Mouse (Mus musculus) forebrain, embryonic 11.5 days (tissue): Measurements from ENCODE around the gene Atp6v1c2. TPM values are rescaled to one million over a fixed set of nuclear protein-coding genes. Genes with fewer than 3 reads are reported as not detected.

Experiments used
- ATAC-seq: fragments of 200-750 bp; cut with Nextera tagmentation; replicated peaks from 2 replicates; pipeline ENCODE4 v1.8.0; 2017; ENCODE audit warnings: moderate TSS enrichment; ENCODE audit not compliant: low FRiP score
- DNase-seq: peaks from one replicate; pipeline ENCODE4 v3.0.0-alpha.2; 2017; ENCODE audit warnings: low spot score
- H3K27ac ChIP-seq: fragments of 300-500 bp; sonication (generic); 2 replicates; pipeline ENCODE4 v1.5.1; 2014; ENCODE audit warnings: low read depth, low read length
- H3K27me3 ChIP-seq: fragments of 300-500 bp; sonication (generic); 2 replicates; pipeline ENCODE4 v1.6.1; 2014; ENCODE audit warnings: mild to moderate bottlenecking, low read length, mixed read lengths; ENCODE audit not compliant: control insufficient read depth, insufficient read depth
- H3K36me3 ChIP-seq: fragments of 300-500 bp; sonication (generic); 2 replicates; pipeline ENCODE4 v1.6.1; 2014; ENCODE audit warnings: mild to moderate bottlenecking, low read length, moderate library complexity, mixed read lengths; ENCODE audit not compliant: control insufficient read depth, insufficient read depth
- H3K4me1 ChIP-seq: fragments of 300-500 bp; sonication (generic); replicated peaks from 2 replicates; pipeline ENCODE4 v1.6.1; 2014; ENCODE audit warnings: low read length, mixed read lengths; ENCODE audit not compliant: control insufficient read depth, insufficient read depth
- H3K4me2 ChIP-seq: fragments of 300-500 bp; sonication (generic); 2 replicates; pipeline ENCODE4 v1.6.1; 2014; ENCODE audit warnings: low read depth, mild to moderate bottlenecking, low read length, moderate library complexity, mixed read lengths; ENCODE audit not compliant: severe bottlenecking
- H3K4me3 ChIP-seq: fragments of 300-500 bp; sonication (generic); 2 replicates; pipeline ENCODE4 v1.5.1; 2014; ENCODE audit warnings: low read depth, low read length
- H3K9ac ChIP-seq: fragments of 300-500 bp; sonication (generic); 2 replicates; pipeline ENCODE4 v1.6.1; 2014; ENCODE audit warnings: low read length
- H3K9me3 ChIP-seq: fragments of 300-500 bp; sonication (generic); 2 replicates; pipeline ENCODE4 v1.6.1; 2016; ENCODE audit warnings: low read length, mixed read lengths; ENCODE audit not compliant: control insufficient read depth
- WGBS: fragments of 180-500 bp; shearing (Covaris S2); extraction: QIAGEN DNeasy Blood & Tissue Kit; methylation state at CpG from one replicate; pipeline ENCODE4 v1.1.7; 2014; 5-methylcytosine and 5-hydroxymethylcytosine counted together
- polyA plus RNA-seq: library from polyadenylated mRNA; unstranded; fragments of >200 nt; fragmentation: Nextera tagmentation; extraction: Ambion mirVana; gene quantifications from 2 replicates; pipeline ENCODE4 v1.2.1, GENCODE M21; 2014

The Atp6v1c2 gene
- polyA plus RNA-seq, 1 experiment from 2014 or later: 0.39 TPM

GRCm38 (mm10) chr12:17366981-17367380 lies 37.8 kb upstream of the Atp6v1c2 start:
- H3K9me3 ChIP-seq: no peaks in the 10 kb centered on the region
- WGBS: 79% methylated on average over 5 of the region's 5 CpGs
- H3K4me2 ChIP-seq: no peak overlapping the region
- no peaks in the 10 kb centered on the region for H3K27me3 ChIP-seq
- H3K4me1 ChIP-seq: no peaks in the 10 kb centered on the region
- DNase-seq (peak; percentile 64), ATAC-seq (0 out of 2 replicates have a peak, but pooled peaks have one; percentile 42)
- no peak overlapping the region for H3K27ac ChIP-seq
- H3K4me3 ChIP-seq: no peak overlapping the region
- H3K36me3 ChIP-seq: peaks cover 16% of the 10 kb centered on the region
- H3K9ac ChIP-seq: no peak overlapping the region

- DNase-seq: no peak
- no peaks in the 10 kb centered on the region for H3K9me3 ChIP-seq
- H3K27me3 ChIP-seq: no peaks in the 10 kb centered on the region
- peaks cover 8% of the 10 kb centered on the region; the same call in 1 of the 2 replicates for H3K36me3 ChIP-seq
- H3K9ac ChIP-seq: no peak overlapping the region
- H3K27ac ChIP-seq: no peak overlapping the region
- WGBS: 94% methylated on average over 5 of the region's 5 CpGs
- H3K4me2 ChIP-seq: no peak overlapping the region
- no peak overlapping the region for H3K4me3 ChIP-seq
- no peaks in the 10 kb centered on the region; the same call in 1 of the 2 replicates for H3K4me1 ChIP-seq
- ATAC-seq: no peak
Observed at GRCm38 (mm10) chr12:17362316-17362715, 33.2 kb upstream of the Atp6v1c2 start.

- no peak overlapping the region for H3K9ac ChIP-seq
- no peak overlapping the region for H3K4me3 ChIP-seq
- no peaks in the 10 kb centered on the region for H3K27me3 ChIP-seq
- peaks cover 8% of the 10 kb centered on the region; the same call in 1 of the 2 replicates for H3K36me3 ChIP-seq
- H3K27ac ChIP-seq: peak overlapping the region; percentile 18; the same call in 1 of the 2 replicates
- H3K4me1 ChIP-seq: no peaks in the 10 kb centered on the region; the same call in 1 of the 2 replicates
- DNase-seq: no peak
- H3K4me2 ChIP-seq: no peak overlapping the region
- no peaks in the 10 kb centered on the region for H3K9me3 ChIP-seq
- WGBS: 14% methylated on average over 4 of the region's 4 CpGs
- ATAC-seq: no peak; the same call in 1 of the 2 replicates
Observed at GRCm38 (mm10) chr12:17360650-17361049, 31.5 kb upstream of the Atp6v1c2 start.

- Histone ChIP-seq H3K4me3 (no peak overlapping the region), H3K36me3 (peaks cover 10% of the 10 kb centered on the region), H3K9ac (no peak overlapping the region), H3K27me3 (no peaks in the 10 kb centered on the region), H3K4me1 (no peaks in the 10 kb centered on the region; the same call in 1 of the 2 replicates), H3K4me2 (no peak overlapping the region), H3K9me3 (no peaks in the 10 kb centered on the region), H3K27ac (no peak overlapping the region)
- no peak for ATAC-seq
- DNase-seq: no peak
- WGBS: 53% methylated on average over 9 of the region's 9 CpGs
Observed at GRCm38 (mm10) chr12:17360104-17360503, 30.9 kb upstream of the Atp6v1c2 start.

GRCm38 (mm10) chr12:17358981-17359380 lies 29.8 kb upstream of the Atp6v1c2 start:
- H3K27ac ChIP-seq: no peak overlapping the region
- H3K4me2 ChIP-seq: no peak overlapping the region
- no peaks in the 10 kb centered on the region; the same call in 1 of the 2 replicates for H3K4me1 ChIP-seq
- H3K4me3 ChIP-seq: no peak overlapping the region
- no peak for ATAC-seq
- no peaks in the 10 kb centered on the region for H3K27me3 ChIP-seq
- no peaks in the 10 kb centered on the region for H3K9me3 ChIP-seq
- WGBS: 91% methylated on average over 9 of the region's 9 CpGs
- H3K36me3 ChIP-seq: peaks cover 10% of the 10 kb centered on the region
- H3K9ac ChIP-seq: no peak overlapping the region
- DNase-seq: no peak

- Histone ChIP-seq H3K4me2 (no peak overlapping the region), H3K4me1 (no peaks in the 10 kb centered on the region; the same call in 1 of the 2 replicates), H3K36me3 (peaks cover 6% of the 10 kb centered on the region), H3K9ac (no peak overlapping the region), H3K27ac (no peak overlapping the region), H3K9me3 (no peaks in the 10 kb centered on the region), H3K27me3 (no peaks in the 10 kb centered on the region), H3K4me3 (no peak overlapping the region)
- no peak for ATAC-seq
- 95% methylated on average over 5 of the region's 5 CpGs for WGBS
- DNase-seq: no peak
Observed at GRCm38 (mm10) chr12:17357795-17358194, 28.6 kb upstream of the Atp6v1c2 start.

- H3K9me3 ChIP-seq: no peaks in the 10 kb centered on the region
Observed at GRCm38 (mm10) chr12:17356853-17357252, 27.7 kb upstream of the Atp6v1c2 start.

GRCm38 (mm10) chr12:17350106-17350505 lies 20.9 kb upstream of the Atp6v1c2 start:
- DNase-seq: no peak
- Histone ChIP-seq H3K4me2 (no peak overlapping the region), H3K4me3 (no peak overlapping the region), H3K36me3 (peaks cover 4% of the 10 kb centered on the region), H3K4me1 (peaks cover 2% of the 10 kb centered on the region; the same call in 1 of the 2 replicates), H3K27me3 (no peaks in the 10 kb centered on the region), H3K9ac (no peak overlapping the region), H3K9me3 (no peaks in the 10 kb centered on the region), H3K27ac (no peak overlapping the region)
- no peak for ATAC-seq

More at GRCm38 (mm10) chr12:17356853-17357252, 27.7 kb upstream of the Atp6v1c2 start:
- Histone ChIP-seq H3K4me3 (no peak overlapping the region), H3K4me1 (no peaks in the 10 kb centered on the region; the same call in 1 of the 2 replicates), H3K27ac (no peak overlapping the region), H3K27me3 (no peaks in the 10 kb centered on the region), H3K9ac (no peak overlapping the region), H3K4me2 (no peak overlapping the region), H3K36me3 (peaks cover 6% of the 10 kb centered on the region)
- ATAC-seq (no peak), DNase-seq (no peak)
- WGBS: 93% methylated on average over 4 of the region's 4 CpGs
